Mouse (Mus musculus): ENCODE measurements around the gene Tmod2.

DNA sequence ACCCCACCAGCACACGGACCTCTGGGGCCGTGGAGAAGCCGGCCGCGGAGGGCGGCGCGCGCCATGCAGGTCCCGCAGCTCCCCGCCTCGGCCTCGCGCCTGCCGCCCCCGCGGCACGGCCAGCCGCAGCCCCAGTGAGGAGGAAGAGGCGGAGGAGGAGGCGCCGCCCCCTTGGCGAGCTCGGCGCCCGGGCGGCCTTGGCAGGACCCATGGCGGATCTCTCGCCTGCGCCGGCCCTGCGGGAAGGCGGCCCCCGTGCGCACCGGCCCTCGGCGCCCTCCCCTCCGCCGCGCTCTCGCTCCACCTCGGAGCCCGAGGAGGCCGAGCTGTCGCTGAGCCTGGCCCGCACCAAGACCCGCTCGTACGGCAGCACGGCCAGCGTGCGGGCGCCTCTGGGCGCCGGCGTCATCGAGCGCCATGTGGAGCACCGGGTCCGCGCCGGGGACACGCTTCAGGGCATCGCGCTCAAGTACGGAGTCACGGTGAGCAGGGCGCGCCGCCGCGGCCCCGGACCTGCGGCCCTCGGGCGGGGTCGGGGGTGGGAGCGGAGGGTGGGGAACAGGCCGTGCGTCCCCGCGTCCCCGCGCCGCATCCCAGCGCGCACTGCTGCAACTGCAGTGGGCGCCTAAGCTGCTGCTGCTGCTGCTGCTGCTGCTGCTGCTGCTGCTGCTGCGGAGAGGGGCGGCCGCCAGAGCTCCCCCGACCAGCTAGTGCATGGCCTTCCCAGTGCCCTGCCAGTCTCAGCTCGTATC, 14.6 kb upstream of the Tmod2 start, which contains the start of gene Lysmd2:
- TF ChIP-seq CHD2 (IDR thresholded peaks at IDR 0.05; ENCODE audit: low read depth, low read length) (no peak), ZNF384 (IDR thresholded peaks at IDR 0.05; ENCODE audit: low read depth, low read length) (no peak)

Data from ES-E14 (cell line).